ENCODE assay signal across 8 mouse cellular contexts in the genomic region with DNA sequence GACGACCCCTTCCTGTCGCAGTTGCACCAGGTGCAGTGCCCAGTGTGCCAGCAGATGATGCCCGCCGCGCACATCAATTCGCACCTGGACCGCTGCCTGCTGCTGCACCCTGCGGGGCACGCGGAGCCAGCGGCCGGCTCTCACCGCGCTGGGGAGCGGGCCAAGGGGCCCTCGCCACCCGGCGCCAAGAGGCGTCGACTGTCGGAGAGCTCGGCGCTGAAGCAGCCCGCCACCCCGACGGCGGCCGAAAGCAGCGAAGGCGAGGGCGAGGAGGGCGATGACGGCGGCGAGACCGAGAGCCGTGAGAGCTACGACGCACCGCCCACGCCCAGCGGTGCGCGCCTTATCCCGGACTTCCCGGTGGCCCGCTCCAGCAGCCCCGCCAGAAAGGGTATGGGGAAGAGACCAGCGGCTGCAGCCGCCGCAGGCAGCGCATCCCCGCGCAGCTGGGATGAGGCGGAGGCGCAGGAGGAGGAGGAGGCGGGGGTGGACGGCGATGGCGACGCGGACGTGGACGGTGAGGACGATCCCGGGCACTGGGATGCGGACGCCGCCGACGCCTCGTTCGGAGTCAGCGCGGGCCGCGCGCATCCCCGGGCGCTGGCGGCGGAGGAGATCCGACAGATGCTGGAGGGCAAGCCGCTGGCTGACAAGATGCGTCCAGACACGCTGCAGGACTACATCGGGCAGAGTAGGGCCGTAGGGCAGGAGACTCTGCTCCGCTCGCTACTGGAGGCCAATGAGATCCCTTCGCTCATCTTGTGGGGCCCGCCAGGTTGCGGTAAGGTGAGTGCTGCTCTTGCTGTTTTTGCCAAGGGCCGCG. TPM values are rescaled to one million over a fixed set of nuclear protein-coding genes. Genes with fewer than 3 reads are reported as not detected.
DNase-seq lines count a peak whose midpoint lies in the region; ATAC-seq and TF ChIP-seq lines count a peak whose summit lies in the region.

A gene (minus strand): TSS at position 591 of the 823 bp plus-strand sequence.

- peak within 1 kb of the TSS; percentile 94 for H3K4me2 ChIP-seq in lung, postnatal 0 days (replicated peaks; ENCODE audit: low read depth, low read length)

- no peak within 1 kb of the TSS for H3K27ac ChIP-seq in ES-E14 (ENCODE audit: insufficient read depth, low read depth, low read length, poor library complexity, severe bottlenecking)
- H3K27ac ChIP-seq in lung, postnatal 0 days (ENCODE audit: low read length) = peak within 1 kb of the TSS; percentile 73

- ATAC-seq in lung, postnatal 0 days = peak; percentile 37

- H3K9ac ChIP-seq in ES-E14 (ENCODE audit: insufficient read depth, low read depth, low read length, poor library complexity, severe bottlenecking) = peak within 1 kb of the TSS; percentile 88
- H3K9ac ChIP-seq in lung, postnatal 0 days (replicated peaks; ENCODE audit: low read depth) = peak within 1 kb of the TSS; percentile 69

- no peak for TF ChIP-seq POLR2A in brain, embryonic 14.5 days (IDR thresholded peaks at IDR 0.05; ENCODE audit: borderline replicate concordance, extremely low read depth, insufficient read depth, insufficient read length, poor library complexity, severe bottlenecking)

- no peaks in the 10 kb centered on the region; the same call in 1 of the 2 replicates for H3K27me3 ChIP-seq in erythroblast, embryonic 14.5 days (ENCODE audit: control insufficient read depth)
- H3K27me3 ChIP-seq in lung, postnatal 0 days (replicated peaks; ENCODE audit: insufficient read depth, low read length) = no peaks in the 10 kb centered on the region

- H3K4me1 ChIP-seq in ES-E14 (ENCODE audit: control insufficient read depth in 2 of 2, insufficient read depth in 2 of 2, low read length in 2 of 2, poor library complexity in 1 of 2) = peaks cover 2 to 5% of the 10 kb centered on the region in 2 experiments; a peak in 2 of 4 replicates
- H3K4me1 ChIP-seq in erythroblast, embryonic 14.5 days (ENCODE audit: control insufficient read depth) = peaks cover 38% of the 10 kb centered on the region
- H3K4me1 ChIP-seq in lung, postnatal 0 days (ENCODE audit: insufficient read depth, low read depth, low read length) = 0 out of 2 replicates have a peak, but pooled peaks cover 4% of the 10 kb centered on the region

- H3K36me3 ChIP-seq in ES-E14 (ENCODE audit: control insufficient read depth, insufficient read depth, low read length, poor library complexity, severe bottlenecking) = peaks cover 4% of the 10 kb centered on the region; the same call in 1 of the 2 replicates
- H3K36me3 ChIP-seq in erythroblast, embryonic 14.5 days (ENCODE audit: control insufficient read depth) = peaks cover 33% of the 10 kb centered on the region
- H3K36me3 ChIP-seq in lung, postnatal 0 days (ENCODE audit: insufficient read depth, low read length) = peaks cover 9% of the 10 kb centered on the region; the same call in 1 of the 2 replicates

- intact Hi-C loops in heart, postnatal 36 days (cut with DNase I) = loop anchor here (5.0 kb wide), 1 partner anchor 200 kb away; a partner anchor contains a TSS

- WGBS in lung, postnatal 0 days = under 1% methylated on average over 87 of the region's 95 CpGs

- no peaks in the 10 kb centered on the region for H3K9me3 ChIP-seq in ES-E14 (ENCODE audit: control insufficient read depth, insufficient read depth, low read depth, low read length)
- H3K9me3 ChIP-seq in erythroblast, embryonic 14.5 days (ENCODE audit: control insufficient read depth, low read length) = no peaks in the 10 kb centered on the region
- H3K9me3 ChIP-seq in lung, postnatal 0 days (ENCODE audit: low read length) = no peaks in the 10 kb centered on the region

- no peak for TF ChIP-seq EP300 in lung, postnatal 0 days (IDR thresholded peaks at IDR 0.05)

- in situ Hi-C loops in ES-E14 (cut with MboI; ENCODE audit: low sequenced_read_pairs in 2 of 2, unreplicated experiment in 2 of 2) = no loop called here

- TF ChIP-seq CTCF in brain, embryonic 14.5 days (IDR thresholded peaks at IDR 0.05; ENCODE audit: borderline replicate concordance, extremely low read depth, insufficient read depth, insufficient read length) = no peak
- no peak for TF ChIP-seq CTCF in lung, postnatal 0 days (IDR thresholded peaks at IDR 0.05)

- peak within 1 kb of the TSS; percentile 79 to 83 for H3K4me3 ChIP-seq in ES-E14 (ENCODE audit: insufficient read depth in 1 of 2, low read depth in 1 of 2, low read length in 2 of 2, poor library complexity in 1 of 2, severe bottlenecking in 1 of 2)
- H3K4me3 ChIP-seq in erythroblast, embryonic 14.5 days (replicated peaks) = peak within 1 kb of the TSS; percentile 88
- H3K4me3 ChIP-seq in lung, postnatal 0 days (ENCODE audit: low read depth, low read length) = peak within 1 kb of the TSS; percentile 82

- no peak for DNase-seq in ES-E14 (ENCODE audit: low read depth, low spot score)
- DNase-seq in brain, embryonic 14.5 days (ENCODE audit: low read depth) = peak; percentile 67
- DNase-seq in heart, postnatal 36 days = peak; percentile 46 to 66
- DNase-seq in layer of hippocampus, postnatal 14 days (ENCODE audit: low spot score in 2 of 2) = peak; percentile 31 to 55
- DNase-seq in lung, postnatal 0 days (ENCODE audit: low spot score) = peak; percentile 52
- DNase-seq in ovary, postnatal 36 days (ENCODE audit: low spot score) = peak; percentile 58
- peak; percentile 40 for DNase-seq in thymus, postnatal 25 days

TF ChIP-seq in ES-E14, 5 proteins besides CTCF, POLR2A, EP300 and RAD21:
- no peak for TF ChIP-seq HCFC1 (IDR thresholded peaks at IDR 0.05; ENCODE audit: borderline replicate concordance, insufficient read depth, low read length)
- TF ChIP-seq ZC3H11A (IDR thresholded peaks at IDR 0.05; ENCODE audit: borderline replicate concordance, low read depth, low read length) = no peak
- TF ChIP-seq ZNF384 (IDR thresholded peaks at IDR 0.05; ENCODE audit: low read depth, low read length) = no peak
- no peak for TF ChIP-seq MAFK (IDR thresholded peaks at IDR 0.05; ENCODE audit: insufficient read depth, low read depth, low read length)
- TF ChIP-seq CHD2 (IDR thresholded peaks at IDR 0.05; ENCODE audit: low read depth, low read length) = no peak
TF ChIP-seq in ES-E14: peak in this region for 0.

RNA-seq across cellular contexts. Expression of the gene that starts here (rescaled TPM):
- 3.7 and 6.7 TPM in 2 replicates for total RNA-seq in ES-E14 (2012; rRNA removed)
- 0.50 and 0.70 TPM in 2 replicates for polyA plus RNA-seq in brain, embryonic 14.5 days (2012; rRNA removed)
- polyA plus RNA-seq in erythroblast, embryonic 14.5 days (2012) = not detected in 2 replicates
- total RNA-seq in heart, postnatal 36 days (2021) = not detected
- total RNA-seq in layer of hippocampus, postnatal 14 days (2021) = 1 to 10 TPM; 1.2 to 2.4 TPM
- not detected in 2 replicates for polyA plus RNA-seq in lung, postnatal 0 days (2015; fragmentation: Nextera tagmentation; extraction: Ambion mirVana)

Comparison
In these comparisons a context has a peak if more than half of its experiments do, and no peak if none do; other contexts are left out.
1. Peak in DNase-seq in brain, embryonic 14.5 days; RNA of the gene not detected or under 1 TPM.
2. Peak in DNase-seq in heart, postnatal 36 days; RNA of the gene not detected or under 1 TPM.
3. Peak in DNase-seq, ATAC-seq, H3K4me3 ChIP-seq, H3K27ac ChIP-seq, H3K9ac ChIP-seq and H3K4me2 ChIP-seq in lung, postnatal 0 days; RNA of the gene not detected or under 1 TPM.